ENCODE assay signal across 9 mouse cellular contexts in the genomic region with DNA sequence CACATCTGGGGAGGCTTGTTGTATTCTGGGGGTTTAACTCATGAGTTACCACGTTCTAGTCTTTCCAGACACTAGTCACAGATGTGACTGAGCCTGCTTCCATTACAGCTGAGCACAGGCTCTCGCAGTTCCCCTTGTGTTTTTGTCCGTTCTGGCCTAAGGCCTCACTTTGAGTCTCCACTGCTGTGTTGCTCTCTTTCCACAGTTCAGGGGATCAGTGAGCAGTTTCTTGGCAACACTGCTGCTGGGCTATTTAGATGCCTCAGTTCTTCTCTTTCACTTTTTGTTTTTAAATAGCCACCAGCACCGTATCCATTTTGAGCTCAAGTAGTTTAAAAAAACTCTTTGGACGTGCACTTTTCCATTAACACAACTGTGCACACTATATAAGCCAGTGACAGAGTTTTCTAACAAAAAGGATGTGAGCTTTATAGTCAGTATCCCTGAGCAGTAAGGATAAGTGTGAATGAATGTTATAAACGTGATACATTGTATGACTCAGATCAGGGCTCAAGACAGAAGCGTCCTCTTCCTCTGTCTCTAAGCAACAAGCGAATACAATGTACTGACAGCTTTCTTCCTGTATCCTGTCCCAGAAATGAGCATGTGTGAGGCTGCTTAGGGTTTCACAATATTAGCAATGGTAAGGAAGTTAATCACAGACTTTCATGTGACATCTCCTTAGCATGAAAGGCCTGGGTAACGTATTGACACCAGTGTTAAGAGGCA. TPM values are rescaled to one million over a fixed set of nuclear protein-coding genes. Genes with fewer than 3 reads are reported as not detected.
A peak's percentile ranks its signal among the peaks of the same experiment; 100 is the strongest.
DNase-seq lines count a peak whose midpoint lies in the region; ATAC-seq lines count a peak whose summit lies in the region.
"Had no signal": no experiment of that assay in that cellular context is flagged by ENCODE, and none has a peak within 500 bp of the region (broad histone marks: within the 10 kb centered on the region; RNA-seq: fewer than 3 reads in every experiment).

No protein-coding gene starts in this region.

- no peak overlapping the region for H3K9ac ChIP-seq in midbrain, embryonic 14.5 days (replicated peaks; ENCODE audit: low read length)
- H3K9ac ChIP-seq in midbrain, embryonic 11.5 days (ENCODE audit: low read length): no peak overlapping the region
- H3K9ac ChIP-seq in intestine, embryonic 16.5 days (ENCODE audit: low read depth, low read length): no peak overlapping the region
- H3K9ac ChIP-seq in stomach, embryonic 16.5 days (ENCODE audit: low read length): no peak overlapping the region
- H3K9ac ChIP-seq: embryonic facial prominence, embryonic 13.5 days had no signal

- no peaks in the 10 kb centered on the region for H3K27me3 ChIP-seq in midbrain, embryonic 14.5 days (ENCODE audit: control insufficient read depth, insufficient read depth, low read length)
- no peaks in the 10 kb centered on the region for H3K27me3 ChIP-seq in midbrain, embryonic 11.5 days (ENCODE audit: control insufficient read depth, insufficient read depth, low read length)
- no peaks in the 10 kb centered on the region for H3K27me3 ChIP-seq in intestine, embryonic 16.5 days (replicated peaks; ENCODE audit: control insufficient read depth, insufficient read depth, low read length)
- H3K27me3 ChIP-seq in stomach, embryonic 16.5 days (ENCODE audit: control insufficient read depth, insufficient read depth, low read length): no peaks in the 10 kb centered on the region
- H3K27me3 ChIP-seq: embryonic facial prominence, embryonic 13.5 days had no signal

- H3K4me2 ChIP-seq in midbrain, embryonic 14.5 days (ENCODE audit: low read length): no peak overlapping the region
- H3K4me2 ChIP-seq in midbrain, embryonic 11.5 days: no peak overlapping the region
- no peak overlapping the region for H3K4me2 ChIP-seq in intestine, embryonic 16.5 days (ENCODE audit: low read depth, low read length)
- H3K4me2 ChIP-seq in stomach, embryonic 16.5 days (ENCODE audit: low read depth, low read length): no peak overlapping the region
- H3K4me2 ChIP-seq: embryonic facial prominence, embryonic 13.5 days had no signal

- H3K4me1 ChIP-seq in midbrain, embryonic 14.5 days (ENCODE audit: control insufficient read depth, insufficient read depth, low read length): no peaks in the 10 kb centered on the region
- H3K4me1 ChIP-seq in midbrain, embryonic 11.5 days (ENCODE audit: control insufficient read depth, insufficient read depth, low read length): no peaks in the 10 kb centered on the region
- H3K4me1 ChIP-seq in intestine, embryonic 16.5 days (ENCODE audit: control insufficient read depth, insufficient read depth, low read length): no peaks in the 10 kb centered on the region
- H3K4me1 ChIP-seq in stomach, embryonic 16.5 days (ENCODE audit: control insufficient read depth, insufficient read depth, low read length): 0 out of 2 replicates have a peak, but pooled peaks cover 4% of the 10 kb centered on the region

- peak; percentile 35 for DNase-seq in gastrocnemius, adult 18-20 months (ENCODE audit: low spot score)
- no peak for DNase-seq in gastrocnemius, adult 8-10 months (ENCODE audit: low spot score in 2 of 2)
- DNase-seq in midbrain, embryonic 14.5 days: peak; percentile 20
- DNase-seq in midbrain, embryonic 11.5 days (ENCODE audit: low spot score, missing footprints): no peak
- no peak for DNase-seq in gastrocnemius, postnatal 14 days

- H3K4me3 ChIP-seq in midbrain, embryonic 14.5 days (replicated peaks; ENCODE audit: low read depth, low read length): no peak overlapping the region
- H3K4me3 ChIP-seq in midbrain, embryonic 11.5 days (ENCODE audit: low read depth, low read length): no peak overlapping the region
- H3K4me3 ChIP-seq in intestine, embryonic 16.5 days (ENCODE audit: low read length): no peak overlapping the region
- H3K4me3 ChIP-seq in stomach, embryonic 16.5 days (replicated peaks; ENCODE audit: low read length): no peak overlapping the region
- H3K4me3 ChIP-seq: embryonic facial prominence, embryonic 13.5 days had no signal

- WGBS in midbrain, embryonic 14.5 days: 55% methylated on average over 9 of the region's 9 CpGs
- WGBS in midbrain, embryonic 11.5 days: 74% methylated on average over 9 of the region's 9 CpGs
- 60% methylated on average over 9 of the region's 9 CpGs for WGBS in intestine, embryonic 16.5 days
- WGBS in stomach, embryonic 16.5 days: 49% methylated on average over 9 of the region's 9 CpGs

- H3K36me3 ChIP-seq in midbrain, embryonic 14.5 days (ENCODE audit: control insufficient read depth, insufficient read depth, low read length): no peaks in the 10 kb centered on the region
- H3K36me3 ChIP-seq in midbrain, embryonic 11.5 days (ENCODE audit: control insufficient read depth, insufficient read depth, low read length): no peaks in the 10 kb centered on the region
- no peaks in the 10 kb centered on the region for H3K36me3 ChIP-seq in intestine, embryonic 16.5 days (ENCODE audit: control insufficient read depth, insufficient read depth, low read length)
- H3K36me3 ChIP-seq in stomach, embryonic 16.5 days (ENCODE audit: control insufficient read depth, insufficient read depth, low read length): no peaks in the 10 kb centered on the region
- H3K36me3 ChIP-seq: embryonic facial prominence, embryonic 13.5 days had no signal

- no peaks in the 10 kb centered on the region for H3K9me3 ChIP-seq in midbrain, embryonic 14.5 days (ENCODE audit: control insufficient read depth, low read length)
- no peaks in the 10 kb centered on the region for H3K9me3 ChIP-seq in midbrain, embryonic 11.5 days (ENCODE audit: control insufficient read depth, low read length)
- no peaks in the 10 kb centered on the region for H3K9me3 ChIP-seq in intestine, embryonic 16.5 days (ENCODE audit: control insufficient read depth, low read length)
- H3K9me3 ChIP-seq in stomach, embryonic 16.5 days (replicated peaks; ENCODE audit: control insufficient read depth, low read length): no peaks in the 10 kb centered on the region
- H3K9me3 ChIP-seq: embryonic facial prominence, embryonic 13.5 days had no signal

- ATAC-seq in midbrain, embryonic 14.5 days (ENCODE audit: low FRiP score, low TSS enrichment): no peak
- ATAC-seq in midbrain, embryonic 11.5 days (ENCODE audit: low FRiP score): no peak
- ATAC-seq in intestine, embryonic 16.5 days: peak; percentile 58
- peak; percentile 64; the same call in 1 of the 2 replicates for ATAC-seq in stomach, embryonic 16.5 days (ENCODE audit: insufficient read depth, low FRiP score)
- ATAC-seq in megakaryocyte-erythroid progenitor cell, adult 5-6 weeks (replicated peaks; ENCODE audit: low FRiP score, low TSS enrichment, poor library complexity, severe bottlenecking): no peak

- intact Hi-C loops in gastrocnemius, postnatal 14 days (cut with DNase I; ENCODE audit: low total_unique reads): no loop called here

- H3K27ac ChIP-seq in midbrain, embryonic 14.5 days (replicated peaks; ENCODE audit: low read depth, low read length): no peak overlapping the region
- H3K27ac ChIP-seq in midbrain, embryonic 11.5 days (ENCODE audit: low read depth, low read length): no peak overlapping the region
- H3K27ac ChIP-seq in intestine, embryonic 16.5 days (ENCODE audit: low read length): no peak overlapping the region
- H3K27ac ChIP-seq in stomach, embryonic 16.5 days (ENCODE audit: low read length): peak overlapping the region; percentile 70
- H3K27ac ChIP-seq: embryonic facial prominence, embryonic 13.5 days had no signal

RNA-seq across cellular contexts. Expression of a gene that starts 23.8 kb away (rescaled TPM):
- total RNA-seq in gastrocnemius, adult 18-20 months (2021): 10 to 100 TPM; 14.7 to 20.7 TPM
- total RNA-seq in gastrocnemius, adult 8-10 months (2022): 10 to 100 TPM; 12.8 to 19.5 (median 16.1) TPM
- polyA plus RNA-seq in midbrain, embryonic 14.5 days (2014; fragmentation: Nextera tagmentation; extraction: Ambion mirVana): 35.1 and 46.1 TPM in 2 replicates
- polyA plus RNA-seq in midbrain, embryonic 11.5 days (2014; fragmentation: Nextera tagmentation; extraction: Ambion mirVana): 20.5 and 22.1 TPM in 2 replicates
- 27.6 and 32.1 TPM in 2 replicates for polyA plus RNA-seq in intestine, embryonic 16.5 days (2015; fragmentation: Nextera tagmentation; extraction: Ambion mirVana)
- 12.6 and 15.3 TPM in 2 replicates for polyA plus RNA-seq in stomach, embryonic 16.5 days (2015; fragmentation: Nextera tagmentation; extraction: Ambion mirVana)
- 7.4 and 21.6 TPM in 2 replicates for total RNA-seq in megakaryocyte-erythroid progenitor cell, adult 5-6 weeks (2014; fragmentation: Nextera tagmentation)
- total RNA-seq in megakaryocyte-erythroid progenitor cell, adult 5-6 weeks (2017): 10.1 and 24.6 TPM in 2 replicates
- total RNA-seq in gastrocnemius, postnatal 14 days (2021): 10 to 100 TPM; 36.8 to 41.5 TPM

RNA-seq across cellular contexts. Expression of a gene that starts 28.1 kb away (rescaled TPM):
- 10 to 100 TPM; 21.9 to 29.9 TPM for total RNA-seq in gastrocnemius, adult 18-20 months (2021)
- 10 to 100 TPM; 15.7 to 26.6 (median 22.7) TPM for total RNA-seq in gastrocnemius, adult 8-10 months (2022)
- polyA plus RNA-seq in midbrain, embryonic 14.5 days (2014; fragmentation: Nextera tagmentation; extraction: Ambion mirVana): 19.0 and 23.6 TPM in 2 replicates
- 39.4 and 40.8 TPM in 2 replicates for polyA plus RNA-seq in midbrain, embryonic 11.5 days (2014; fragmentation: Nextera tagmentation; extraction: Ambion mirVana)
- polyA plus RNA-seq in intestine, embryonic 16.5 days (2015; fragmentation: Nextera tagmentation; extraction: Ambion mirVana): 34.6 and 34.7 TPM in 2 replicates
- polyA plus RNA-seq in stomach, embryonic 16.5 days (2015; fragmentation: Nextera tagmentation; extraction: Ambion mirVana): 60.9 and 62.8 TPM in 2 replicates
- 12.8 and 20.1 TPM in 2 replicates for total RNA-seq in megakaryocyte-erythroid progenitor cell, adult 5-6 weeks (2014; fragmentation: Nextera tagmentation)
- 15.8 and 16.0 TPM in 2 replicates for total RNA-seq in megakaryocyte-erythroid progenitor cell, adult 5-6 weeks (2017)
- total RNA-seq in gastrocnemius, postnatal 14 days (2021): 10 to 100 TPM; 61.5 to 66.5 TPM

Comparison
In these comparisons a context has a peak if more than half of its experiments do, and no peak if none do; other contexts are left out.
1. DNase-seq: peak in gastrocnemius, adult 18-20 months (single experiment) and midbrain, embryonic 14.5 days (single experiment); none in gastrocnemius, adult 8-10 months (0 of 2), midbrain, embryonic 11.5 days (single experiment) and gastrocnemius, postnatal 14 days (single experiment).
2. ATAC-seq: peak in intestine, embryonic 16.5 days (single experiment) and stomach, embryonic 16.5 days (single experiment); none in midbrain, embryonic 14.5 days (single experiment), midbrain, embryonic 11.5 days (single experiment) and megakaryocyte-erythroid progenitor cell, adult 5-6 weeks (single experiment).